Mouse (Mus musculus): ENCODE data around the gene Ndufs6.

DNA sequence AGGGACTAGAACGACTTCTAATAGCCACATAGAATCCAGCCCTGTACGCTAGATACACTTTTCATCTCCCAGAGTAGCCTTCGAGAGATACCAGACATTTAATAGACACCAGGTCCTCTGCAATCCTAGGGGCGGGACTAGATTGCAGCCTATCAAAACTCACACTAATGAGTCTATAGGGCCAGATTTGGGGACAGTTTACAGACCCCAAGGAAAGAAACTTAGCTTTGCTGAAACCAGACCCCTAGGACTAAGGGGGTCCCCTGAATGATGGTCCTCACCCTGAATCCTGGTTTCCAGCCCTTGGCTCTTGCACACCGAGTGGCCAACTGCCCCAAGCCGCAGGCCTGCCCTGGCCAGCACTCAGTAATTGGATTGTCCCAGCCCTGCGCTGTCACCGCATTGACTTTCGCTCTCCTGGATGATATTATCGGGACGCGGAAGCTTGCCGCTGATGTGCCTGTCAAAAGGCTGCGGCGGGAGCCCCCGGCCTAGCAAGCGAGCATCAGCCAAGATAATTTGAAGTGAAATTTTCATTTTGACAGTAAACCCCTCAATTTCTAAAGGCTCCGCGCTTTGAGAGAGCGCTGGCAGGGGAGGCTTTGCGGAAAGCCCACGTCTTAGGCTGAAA, 57.8 kb downstream of the Ndufs6 start:
- TF ChIP-seq CTCF (IDR thresholded peaks at IDR 0.05; ENCODE audit: low read depth) (no peak), EP300 (IDR thresholded peaks at IDR 0.05; ENCODE audit: low read depth) (no peak)
